Mouse (Mus musculus) neural tube, embryonic 14.5 days (tissue): ENCODE measurements at regions not wholly inside any gene's neighbourhood (a gene's known extent, or its start where the extent isn't known, plus 50 kb on each side); places are given as distances from the start of the nearest gene placed in this dataset.

ENCODE experiments used
- ATAC-seq: fragments of 200-750 bp; cut with Nextera tagmentation; 2 replicates; pipeline ENCODE4 v1.8.0; 2017; ENCODE audit warnings: low read depth, mild to moderate bottlenecking, moderate TSS enrichment, moderate library complexity
- H3K27ac ChIP-seq: fragments of 300-500 bp; sonication (generic); 2 replicates; pipeline ENCODE4 v1.5.1; 2014; ENCODE audit warnings: low read depth, mild to moderate bottlenecking, control low read depth, low read length, moderate library complexity, mixed read lengths
- H3K27me3 ChIP-seq: fragments of 300-500 bp; sonication (generic); 2 replicates; pipeline ENCODE4 v1.6.1; 2014; ENCODE audit warnings: low read length; ENCODE audit not compliant: control insufficient read depth, insufficient read depth
- H3K36me3 ChIP-seq: fragments of 300-500 bp; sonication (generic); 2 replicates; pipeline ENCODE4 v1.6.1; 2014; ENCODE audit warnings: low read length, mixed read lengths; ENCODE audit not compliant: control insufficient read depth, insufficient read depth
- H3K4me1 ChIP-seq: fragments of 300-500 bp; sonication (generic); 2 replicates; pipeline ENCODE4 v1.6.1; 2014; ENCODE audit warnings: low read length; ENCODE audit not compliant: control insufficient read depth, insufficient read depth
- H3K4me2 ChIP-seq: fragments of 300-500 bp; sonication (generic); 2 replicates; pipeline ENCODE4 v1.6.1; 2014; ENCODE audit warnings: mild to moderate bottlenecking, low read depth, low read length, control low read depth
- H3K4me3 ChIP-seq: fragments of 300-500 bp; sonication (generic); 2 replicates; pipeline ENCODE4 v1.5.1; 2014; ENCODE audit warnings: low read depth, low read length, control low read depth, mixed read lengths
- H3K9ac ChIP-seq: fragments of 300-500 bp; sonication (generic); replicated peaks from 2 replicates; pipeline ENCODE4 v1.6.1; 2014; ENCODE audit warnings: low read depth, mild to moderate bottlenecking, control low read depth, low read length, mixed read lengths
- H3K9me3 ChIP-seq: fragments of 300-500 bp; sonication (generic); 2 replicates; pipeline ENCODE4 v1.6.1; 2016; ENCODE audit warnings: low read length; ENCODE audit not compliant: control insufficient read depth
- WGBS: fragments of 180-500 bp; shearing (Covaris S2); extraction: QIAGEN DNeasy Blood & Tissue Kit; methylation state at CpG from one replicate; pipeline ENCODE4 v1.1.7; 2014; 5-methylcytosine and 5-hydroxymethylcytosine counted together

DNA sequence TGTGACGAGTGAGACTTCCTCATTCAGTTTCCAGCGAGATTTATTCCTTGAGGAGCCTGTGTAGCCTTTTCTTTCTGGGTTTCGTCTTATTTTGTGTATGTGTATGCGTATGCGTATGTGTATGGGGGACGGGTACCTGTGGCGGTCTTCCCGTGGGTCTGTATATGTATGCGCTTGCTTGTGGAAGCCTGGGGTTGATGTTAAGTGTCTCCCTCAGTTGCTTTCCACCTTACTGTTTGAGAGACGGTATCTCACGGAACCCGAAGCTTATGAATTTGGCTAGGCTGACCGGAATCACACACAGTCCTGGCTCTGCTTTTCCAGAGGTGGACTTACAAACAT, 87.1 kb downstream of the Ankrd50 start:
- H3K4me2 ChIP-seq, result peak overlapping the region; percentile 42
- no peak overlapping the region for H3K4me3 ChIP-seq
- ATAC-seq, result peak; percentile 19; the same call in 1 of the 2 replicates
- no peaks in the 10 kb centered on the region for H3K9me3 ChIP-seq
- no peaks in the 10 kb centered on the region for H3K27me3 ChIP-seq
- H3K4me1 ChIP-seq, result peaks cover 5% of the 10 kb centered on the region; the same call in 1 of the 2 replicates
- H3K9ac ChIP-seq, result no peak overlapping the region
- WGBS, result 61% methylated on average over 13 of the region's 13 CpGs
- no peak overlapping the region for H3K27ac ChIP-seq
- no peaks in the 10 kb centered on the region for H3K36me3 ChIP-seq

GRCm38 (mm10) chr3:38396760-38397614, 87.7 kb downstream of the Ankrd50 start:
- Histone ChIP-seq H3K4me2 (peak overlapping the region; percentile 42), H3K36me3 (no peaks in the 10 kb centered on the region), H3K4me1 (peaks cover 5% of the 10 kb centered on the region; the same call in 1 of the 2 replicates), H3K27me3 (no peaks in the 10 kb centered on the region), H3K9ac (no peak overlapping the region), H3K9me3 (no peaks in the 10 kb centered on the region), H3K27ac (no peak overlapping the region), H3K4me3 (peak overlapping the region; percentile 12)
- ATAC-seq, result peak; percentile 89
- WGBS, result 3% methylated on average over 20 of the region's 20 CpGs

DNA sequence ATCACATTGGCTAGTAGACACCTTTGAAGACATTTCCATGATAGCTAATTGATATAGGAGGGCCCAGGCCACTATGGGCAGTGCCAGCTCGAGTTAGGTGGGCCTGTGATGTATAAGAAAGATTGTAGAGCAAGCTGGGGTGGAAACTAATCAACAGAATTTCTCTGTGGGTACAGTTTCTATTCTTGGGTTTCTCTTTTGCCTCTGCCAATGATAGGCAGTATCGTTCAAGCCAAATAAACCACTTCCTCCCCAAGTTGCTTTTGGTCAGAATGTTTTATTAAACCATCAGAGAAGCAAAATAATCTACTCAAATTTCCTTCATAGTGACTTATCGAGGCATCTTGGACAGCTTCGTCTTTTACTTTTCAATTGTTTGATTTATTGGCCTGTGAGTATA, 90.3 kb downstream of the Ankrd50 start:
- Histone ChIP-seq H3K4me1 (peaks cover 5% of the 10 kb centered on the region; the same call in 1 of the 2 replicates), H3K4me3 (no peak overlapping the region), H3K9ac (no peak overlapping the region), H3K9me3 (no peaks in the 10 kb centered on the region), H3K36me3 (no peaks in the 10 kb centered on the region), H3K27ac (no peak overlapping the region), H3K4me2 (no peak overlapping the region), H3K27me3 (no peaks in the 10 kb centered on the region)
- no peak for ATAC-seq
- WGBS, result 77% methylated on average over 4 of the region's 4 CpGs

GRCm38 (mm10) chr3:38389647-38390046, 95.0 kb downstream of the Ankrd50 start:
- 54% methylated on average over 2 of the region's 2 CpGs for WGBS
- ATAC-seq, result no peak
- Histone ChIP-seq H3K4me1 (no peaks in the 10 kb centered on the region), H3K27me3 (no peaks in the 10 kb centered on the region), H3K9me3 (0 out of 2 replicates have a peak, but pooled peaks cover 3% of the 10 kb centered on the region), H3K36me3 (no peaks in the 10 kb centered on the region), H3K4me3 (no peak overlapping the region), H3K27ac (no peak overlapping the region), H3K9ac (no peak overlapping the region), H3K4me2 (no peak overlapping the region)

- WGBS, result 6% methylated on average over 3 of the region's 3 CpGs
- no peak for ATAC-seq
- no peaks in the 10 kb centered on the region for H3K27me3 ChIP-seq
These were observed 95.7 kb downstream of the Ankrd50 start for GRCm38 (mm10) chr3:38388961-38389360.

GRCm38 (mm10) chr3:38382743-38383142, 101.9 kb downstream of the Ankrd50 start:
- WGBS, result 74% methylated on average over 3 of the region's 3 CpGs
- no peak for ATAC-seq
- Histone ChIP-seq H3K36me3 (no peaks in the 10 kb centered on the region), H3K27me3 (no peaks in the 10 kb centered on the region), H3K4me3 (no peak overlapping the region), H3K4me2 (no peak overlapping the region), H3K9me3 (0 out of 2 replicates have a peak, but pooled peaks cover 3% of the 10 kb centered on the region), H3K4me1 (no peaks in the 10 kb centered on the region), H3K9ac (no peak overlapping the region), H3K27ac (no peak overlapping the region)

More at GRCm38 (mm10) chr3:38388961-38389360, 95.7 kb downstream of the Ankrd50 start:
- no peak overlapping the region for H3K4me3 ChIP-seq
- H3K9me3 ChIP-seq, result 0 out of 2 replicates have a peak, but pooled peaks cover 3% of the 10 kb centered on the region
- H3K27ac ChIP-seq, result no peak overlapping the region
- no peak overlapping the region for H3K4me2 ChIP-seq
- H3K9ac ChIP-seq, result no peak overlapping the region
- no peaks in the 10 kb centered on the region for H3K4me1 ChIP-seq
- H3K36me3 ChIP-seq, result no peaks in the 10 kb centered on the region

GRCm38 (mm10) chr3:38381623-38382022, 103.0 kb downstream of the Ankrd50 start:
- Histone ChIP-seq H3K27me3 (no peaks in the 10 kb centered on the region), H3K4me1 (no peaks in the 10 kb centered on the region), H3K9me3 (0 out of 2 replicates have a peak, but pooled peaks cover 3% of the 10 kb centered on the region), H3K36me3 (no peaks in the 10 kb centered on the region), H3K4me2 (no peak overlapping the region), H3K9ac (no peak overlapping the region), H3K4me3 (no peak overlapping the region), H3K27ac (no peak overlapping the region)
- WGBS, result 82% methylated on average over 5 of the region's 5 CpGs
- no peak for ATAC-seq

DNA sequence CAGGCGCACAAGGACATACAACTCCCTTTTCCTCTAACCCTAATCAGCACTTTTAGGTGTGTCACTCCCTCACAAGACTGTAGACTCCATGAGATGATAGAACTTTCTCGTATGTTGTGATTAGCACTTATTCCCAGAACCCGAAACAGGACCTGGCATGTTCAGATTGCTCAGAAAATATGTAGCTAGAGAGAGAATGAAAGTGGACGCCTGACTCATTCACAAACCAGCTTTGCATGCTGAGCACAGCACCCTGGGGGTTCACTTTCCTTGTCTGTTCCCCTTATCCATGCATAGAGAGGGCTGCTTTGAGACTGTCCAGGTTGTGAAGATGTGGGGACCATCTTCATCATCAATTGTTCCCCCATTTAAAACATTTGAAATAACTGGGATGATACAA, 111.0 kb downstream of the Ankrd50 start:
- no peak overlapping the region for H3K27ac ChIP-seq
- no peak overlapping the region for H3K9ac ChIP-seq
- 81% methylated on average over 4 of the region's 4 CpGs for WGBS
- H3K36me3 ChIP-seq, result no peaks in the 10 kb centered on the region
- ATAC-seq, result no peak
- H3K9me3 ChIP-seq, result no peaks in the 10 kb centered on the region
- H3K4me2 ChIP-seq, result no peak overlapping the region
- H3K4me3 ChIP-seq, result no peak overlapping the region
- H3K4me1 ChIP-seq, result no peaks in the 10 kb centered on the region
- H3K27me3 ChIP-seq, result no peaks in the 10 kb centered on the region

- Histone ChIP-seq H3K27ac (no peak overlapping the region), H3K9ac (no peak overlapping the region), H3K9me3 (no peaks in the 10 kb centered on the region), H3K4me2 (no peak overlapping the region), H3K36me3 (no peaks in the 10 kb centered on the region), H3K4me1 (no peaks in the 10 kb centered on the region), H3K27me3 (no peaks in the 10 kb centered on the region), H3K4me3 (no peak overlapping the region)
- ATAC-seq, result no peak
- WGBS, result 50% methylated on average over 2 of the region's 2 CpGs
These were observed 112.9 kb downstream of the Ankrd50 start for GRCm38 (mm10) chr3:38371702-38372101.
